Mouse (Mus musculus) erythroblast, embryonic 14.5 days (primary cell): ENCODE measurements around the gene Ube2u.

Experiments
- GATA1 ChIP-seq: IDR thresholded peaks from 2 replicates; pipeline ENCODE4 v1.6.1; 2012; ENCODE audit warnings: low read length, inconsistent platforms, mixed read lengths
- TAL1 ChIP-seq: IDR thresholded peaks from 3 replicates; pipeline ENCODE4 v1.6.1; 2012; ENCODE audit warnings: low read length, inconsistent platforms, mixed read lengths

DNA sequence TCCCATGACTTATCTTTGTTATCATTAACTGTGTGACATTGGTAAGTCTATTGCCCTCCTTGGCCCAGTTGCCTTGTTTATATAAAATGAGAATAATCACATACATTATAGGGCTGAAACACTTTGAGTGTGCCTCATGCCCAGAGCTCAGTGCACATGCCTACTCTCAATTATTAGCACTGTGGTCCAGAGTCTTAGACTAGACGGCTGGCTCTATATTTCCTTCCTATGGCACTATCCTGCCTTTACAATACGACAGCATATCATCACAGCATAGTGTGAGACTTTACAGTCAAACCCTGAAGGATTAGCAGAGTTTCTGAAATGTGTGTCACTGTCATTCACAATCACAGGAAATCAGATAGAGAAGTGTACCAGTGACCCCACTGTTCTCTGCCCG is 48.4 kb downstream of the Ube2u start:
- TF ChIP-seq GATA1 = no peak
- TF ChIP-seq TAL1 = no peak
